Mouse (Mus musculus) midbrain, embryonic 12.5 days (tissue): Measurements from ENCODE around the gene Hfm1. TPM values are rescaled to one million over a fixed set of nuclear protein-coding genes. Genes with fewer than 3 reads are reported as not detected.
A peak's percentile ranks its signal among the peaks of the same experiment; 100 is the strongest.

ENCODE experiments used
- ATAC-seq: fragments of 200-750 bp; cut with Nextera tagmentation; 2 replicates; pipeline ENCODE4 v1.8.0; 2017; ENCODE audit warnings: low read depth, moderate TSS enrichment, moderate library complexity; ENCODE audit not compliant: low FRiP score
- H3K27ac ChIP-seq: fragments of 300-500 bp; sonication (generic); replicated peaks from 2 replicates; pipeline ENCODE4 v1.5.1; 2016; ENCODE audit warnings: mild to moderate bottlenecking
- H3K27me3 ChIP-seq: fragments of 300-500 bp; sonication (generic); 2 replicates; pipeline ENCODE4 v1.6.1; 2016; ENCODE audit warnings: mild to moderate bottlenecking
- H3K36me3 ChIP-seq: fragments of 300-500 bp; sonication (generic); 2 replicates; pipeline ENCODE4 v1.6.1; 2016
- H3K4me1 ChIP-seq: fragments of 300-500 bp; sonication (generic); 2 replicates; pipeline ENCODE4 v1.6.1; 2016
- H3K4me2 ChIP-seq: fragments of 300-500 bp; sonication (generic); replicated peaks from 2 replicates; pipeline ENCODE4 v1.6.1; 2016; ENCODE audit warnings: mild to moderate bottlenecking, moderate library complexity
- H3K4me3 ChIP-seq: fragments of 300-500 bp; sonication (generic); 2 replicates; pipeline ENCODE4 v1.5.1; 2016; ENCODE audit warnings: mild to moderate bottlenecking
- H3K9ac ChIP-seq: fragments of 300-500 bp; sonication (generic); replicated peaks from 2 replicates; pipeline ENCODE4 v1.6.1; 2016; ENCODE audit warnings: mild to moderate bottlenecking, moderate library complexity
- H3K9me3 ChIP-seq: fragments of 300-500 bp; sonication (generic); 2 replicates; pipeline ENCODE4 v1.6.1; 2016; ENCODE audit warnings: mild to moderate bottlenecking
- WGBS: fragments of 180-500 bp; shearing (Covaris S2); methylation state at CpG from one replicate; pipeline ENCODE4 v1.1.7; 2016; 5-methylcytosine and 5-hydroxymethylcytosine counted together
- polyA plus RNA-seq: library from polyadenylated mRNA; unstranded; fragments of >200 nt; fragmentation: Nextera tagmentation; extraction: Ambion mirVana; gene quantifications from 2 replicates; pipeline ENCODE4 v1.2.1, GENCODE M21; 2016

Hfm1 gene
- polyA plus RNA-seq, 1 experiment from 2014 or later: 8.0 TPM

DNA sequence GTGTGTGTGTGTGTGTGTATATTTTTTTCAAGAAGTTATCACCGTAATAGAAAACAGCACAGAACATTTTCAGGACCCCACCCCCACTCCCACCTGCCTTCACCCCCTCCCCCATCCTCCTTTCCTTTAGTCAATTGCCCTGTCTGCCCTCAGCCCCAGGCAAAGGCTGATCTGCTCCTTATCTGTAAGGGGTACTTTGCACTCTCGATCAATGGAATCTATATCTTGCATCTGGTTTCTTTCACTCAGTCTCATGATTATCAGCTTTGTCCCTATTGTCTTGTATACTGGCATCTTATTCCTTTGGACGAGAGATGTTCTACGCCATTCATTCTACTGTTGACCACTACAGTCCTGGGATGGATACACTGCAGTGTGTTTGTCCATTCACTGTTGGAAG, 1.9 kb upstream of the Hfm1 start:
- Histone ChIP-seq H3K27ac (no peak overlapping the region), H3K4me1 (no peaks in the 10 kb centered on the region), H3K36me3 (no peaks in the 10 kb centered on the region), H3K4me3 (no peak overlapping the region), H3K4me2 (no peak overlapping the region), H3K9ac (no peak overlapping the region), H3K9me3 (no peaks in the 10 kb centered on the region), H3K27me3 (no peaks in the 10 kb centered on the region)
- 74% methylated on average over 4 of the region's 4 CpGs for WGBS
- ATAC-seq: no peak

DNA sequence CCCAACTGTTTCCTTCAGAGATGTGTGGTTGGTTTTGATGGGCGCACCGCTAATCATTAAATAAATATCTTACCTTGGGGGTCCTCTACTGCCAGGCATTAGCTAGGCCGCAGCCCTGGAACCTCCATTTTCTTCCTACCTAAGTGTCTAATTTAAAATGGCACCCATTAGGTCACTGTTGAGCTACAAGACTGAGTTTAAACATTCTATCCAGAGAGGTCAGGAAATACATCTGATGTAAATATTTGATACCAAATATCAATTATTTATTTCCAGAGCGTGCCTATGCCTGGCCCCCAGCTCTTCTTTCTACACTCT, 207 bp upstream of the Hfm1 start:
- WGBS: 26% methylated on average over 4 of the region's 4 CpGs
- Histone ChIP-seq H3K9ac (peak overlapping the region; percentile 83), H3K9me3 (no peaks in the 10 kb centered on the region), H3K4me1 (no peaks in the 10 kb centered on the region), H3K4me3 (peak overlapping the region; percentile 68), H3K27me3 (no peaks in the 10 kb centered on the region), H3K36me3 (no peaks in the 10 kb centered on the region), H3K4me2 (peak overlapping the region; percentile 60), H3K27ac (peak overlapping the region; percentile 85)
- no peak for ATAC-seq

DNA sequence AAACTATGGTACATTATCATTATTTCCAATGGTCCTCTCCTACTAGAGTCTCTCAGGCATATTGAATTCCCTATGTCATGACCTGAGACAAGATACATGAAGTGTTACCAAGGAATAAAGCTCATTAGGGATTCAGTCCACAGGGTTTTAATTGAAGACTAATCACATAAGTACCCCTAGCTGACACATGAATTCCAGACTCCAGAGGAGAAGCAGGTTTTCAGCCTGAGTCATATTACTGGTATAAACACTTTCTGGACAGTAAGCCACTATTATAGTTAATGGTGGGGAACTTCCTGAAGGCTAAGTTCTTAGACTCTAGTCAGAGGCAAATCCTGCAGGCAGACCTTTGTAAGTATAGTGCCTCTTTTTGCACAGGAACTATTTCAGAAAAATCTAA, 6.8 kb downstream of the Hfm1 start:
- no peak overlapping the region for H3K4me3 ChIP-seq
- no peak overlapping the region for H3K4me2 ChIP-seq
- H3K27ac ChIP-seq: no peak overlapping the region
- H3K36me3 ChIP-seq: no peaks in the 10 kb centered on the region
- H3K27me3 ChIP-seq: no peaks in the 10 kb centered on the region
- no peak overlapping the region for H3K9ac ChIP-seq
- no peaks in the 10 kb centered on the region for H3K4me1 ChIP-seq
- H3K9me3 ChIP-seq: no peaks in the 10 kb centered on the region
- no peak for ATAC-seq

DNA sequence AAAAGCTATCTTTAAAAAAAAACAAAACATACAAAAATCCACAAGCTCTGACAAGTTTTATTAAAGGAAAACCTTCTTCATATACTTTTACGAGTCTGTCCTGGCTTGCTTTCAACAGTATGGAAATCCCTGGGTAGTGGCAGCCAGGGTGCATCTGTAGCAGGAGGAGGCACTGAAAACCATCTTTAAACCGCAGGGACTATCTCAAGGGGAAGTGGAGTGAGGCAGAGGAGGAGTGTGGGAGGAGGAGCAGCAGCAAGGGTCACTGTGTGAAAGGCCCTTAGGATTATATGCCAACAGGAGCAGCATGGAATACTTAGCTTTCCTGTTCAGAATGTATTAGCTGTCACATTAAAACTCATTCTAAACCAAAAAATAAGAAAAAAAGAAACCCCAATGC, 29.2 kb downstream of the Hfm1 start:
- H3K4me2 ChIP-seq: no peak overlapping the region
- no peaks in the 10 kb centered on the region for H3K36me3 ChIP-seq
- no peaks in the 10 kb centered on the region for H3K27me3 ChIP-seq
- no peaks in the 10 kb centered on the region for H3K4me1 ChIP-seq
- 81% methylated on average over 2 of the region's 2 CpGs for WGBS
- ATAC-seq: no peak
- H3K4me3 ChIP-seq: no peak overlapping the region
- no peak overlapping the region for H3K27ac ChIP-seq
- no peaks in the 10 kb centered on the region for H3K9me3 ChIP-seq
- H3K9ac ChIP-seq: no peak overlapping the region

DNA sequence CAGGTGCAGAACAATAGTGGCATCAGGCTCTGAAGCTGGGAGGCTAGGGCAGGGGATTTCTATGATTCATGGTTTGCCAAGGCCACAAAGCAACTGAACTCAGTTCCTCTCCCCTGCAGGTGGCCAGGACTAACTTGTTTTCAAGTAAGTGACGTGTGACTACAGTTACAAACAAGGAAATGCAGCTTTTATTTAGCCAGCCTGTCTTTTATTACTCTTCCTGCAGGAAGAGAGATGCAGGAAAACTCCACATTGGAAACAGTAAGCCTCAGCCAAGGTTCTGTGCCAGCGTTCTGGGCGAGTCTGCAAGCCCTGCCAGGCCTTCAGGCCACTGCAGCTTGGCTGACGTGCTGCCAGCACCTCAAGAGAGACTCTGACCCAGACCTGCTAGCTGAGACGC, 34.3 kb downstream of the Hfm1 start:
- no peak for ATAC-seq

DNA sequence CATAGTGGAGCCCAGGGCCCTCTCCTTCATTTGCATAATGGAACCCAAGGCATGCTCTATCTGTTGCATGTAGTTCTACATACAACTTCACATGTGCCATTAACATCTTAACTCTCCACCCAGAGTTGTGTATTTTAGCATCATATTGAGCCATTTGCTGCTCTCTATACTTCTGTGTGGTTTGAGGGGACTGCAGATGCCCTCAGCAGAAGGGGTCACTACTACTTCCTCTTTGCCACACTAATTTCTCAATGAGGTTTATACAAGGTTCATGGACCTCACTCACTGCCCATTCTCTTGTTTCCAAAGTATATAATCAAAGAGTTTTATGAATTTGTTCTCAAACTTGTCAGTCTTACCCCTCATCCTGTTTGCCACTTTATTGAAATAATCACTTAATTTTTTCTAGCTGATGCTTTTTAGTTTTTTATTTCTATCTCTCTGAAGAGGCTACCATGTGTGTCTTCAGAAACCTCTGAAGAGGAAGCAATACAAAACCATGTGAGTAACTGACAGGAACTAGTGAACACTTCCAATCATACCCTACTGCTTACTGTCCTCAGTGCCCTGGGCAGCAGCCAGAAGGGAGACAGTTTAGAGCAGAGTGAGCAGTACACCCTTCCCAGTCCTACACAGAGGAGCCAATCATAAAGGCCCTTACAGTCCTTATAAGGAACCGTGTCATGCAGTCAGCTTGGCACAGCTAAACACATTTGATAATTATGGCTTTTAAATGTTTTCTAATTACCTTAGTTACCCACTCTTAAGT, 38.6 kb downstream of the Hfm1 start:
- 75% methylated on average over 1 of the region's 1 CpGs for WGBS
- no peak overlapping the region for H3K9ac ChIP-seq
- H3K27me3 ChIP-seq: no peaks in the 10 kb centered on the region
- no peak overlapping the region for H3K4me3 ChIP-seq
- H3K27ac ChIP-seq: no peak overlapping the region
- no peaks in the 10 kb centered on the region for H3K36me3 ChIP-seq
- no peak overlapping the region for H3K4me2 ChIP-seq
- ATAC-seq: no peak
- H3K4me1 ChIP-seq: no peaks in the 10 kb centered on the region
- no peaks in the 10 kb centered on the region for H3K9me3 ChIP-seq

More for the DNA sequence above, 34.3 kb downstream of the Hfm1 start:
- Histone ChIP-seq H3K9me3 (no peaks in the 10 kb centered on the region), H3K27me3 (no peaks in the 10 kb centered on the region), H3K27ac (no peak overlapping the region), H3K36me3 (no peaks in the 10 kb centered on the region), H3K4me1 (no peaks in the 10 kb centered on the region), H3K4me3 (no peak overlapping the region), H3K9ac (no peak overlapping the region), H3K4me2 (no peak overlapping the region)
- WGBS: 33% methylated on average over 5 of the region's 5 CpGs

DNA sequence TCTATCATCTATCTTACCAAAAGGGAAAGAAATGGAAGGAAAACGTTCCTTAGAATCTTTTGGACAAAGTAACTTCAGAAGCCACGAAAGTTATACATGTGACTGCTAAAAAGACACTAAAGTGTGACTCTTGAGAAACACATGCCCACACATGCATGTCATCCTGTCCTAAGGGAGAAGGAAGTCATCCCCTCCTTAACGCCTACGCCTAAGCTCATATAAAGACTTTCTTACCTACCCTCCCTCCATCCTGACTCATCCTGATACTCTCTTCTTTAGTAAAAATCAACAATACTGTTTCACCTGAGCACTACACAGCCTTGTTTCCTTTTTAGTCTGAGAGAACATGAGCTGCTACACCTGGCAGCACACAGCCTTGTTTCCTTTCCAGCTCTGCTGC, 40.6 kb downstream of the Hfm1 start:
- Histone ChIP-seq H3K36me3 (no peaks in the 10 kb centered on the region), H3K9me3 (no peaks in the 10 kb centered on the region), H3K9ac (no peak overlapping the region), H3K4me2 (no peak overlapping the region), H3K4me1 (no peaks in the 10 kb centered on the region), H3K27ac (no peak overlapping the region), H3K27me3 (no peaks in the 10 kb centered on the region), H3K4me3 (no peak overlapping the region)
- 91% methylated on average over 4 of the region's 4 CpGs for WGBS
- ATAC-seq: no peak

DNA sequence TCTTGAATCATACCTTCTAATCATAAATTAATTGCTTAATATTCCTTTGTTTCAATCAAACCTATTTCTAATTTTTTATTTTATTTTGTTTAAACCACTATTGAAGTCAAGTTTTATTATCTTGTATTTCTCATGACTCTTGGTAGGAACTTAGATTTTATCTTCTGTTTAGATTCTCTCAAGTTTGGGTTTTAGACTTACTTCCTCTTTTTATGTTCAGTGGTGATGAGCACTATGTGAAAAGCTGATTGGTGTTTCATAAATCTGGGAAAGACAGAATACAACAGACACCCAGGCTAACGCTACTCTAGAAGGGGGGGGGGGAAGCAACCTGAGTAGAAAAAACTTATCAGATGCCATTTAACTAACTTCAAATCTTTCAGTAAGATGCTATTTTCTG, 49.7 kb downstream of the Hfm1 start:
- WGBS: 85% methylated on average over 1 of the region's 1 CpGs
- Histone ChIP-seq H3K27me3 (no peaks in the 10 kb centered on the region), H3K27ac (no peak overlapping the region), H3K36me3 (no peaks in the 10 kb centered on the region), H3K4me3 (no peak overlapping the region), H3K4me1 (no peaks in the 10 kb centered on the region), H3K9me3 (no peaks in the 10 kb centered on the region), H3K9ac (no peak overlapping the region), H3K4me2 (no peak overlapping the region)
- no peak for ATAC-seq

DNA sequence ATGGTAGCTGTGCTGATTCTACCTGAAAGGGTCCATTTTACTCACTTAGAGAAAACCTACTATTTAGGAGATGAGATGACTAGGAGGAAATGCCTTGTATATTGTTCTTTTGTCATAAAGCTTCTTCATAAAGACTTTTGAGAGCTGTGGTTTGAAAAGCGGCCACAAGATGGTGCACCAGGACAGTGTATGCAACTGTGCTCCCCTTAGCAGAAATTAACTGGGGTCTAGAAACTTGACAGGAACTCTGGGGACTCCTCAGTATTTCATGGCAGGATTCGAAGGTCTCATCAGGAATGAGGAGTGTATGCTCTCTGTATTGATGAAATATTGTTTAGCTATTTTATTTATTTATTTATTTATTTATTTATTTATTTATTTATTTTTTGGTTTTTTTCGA, 65.7 kb downstream of the Hfm1 start:
- H3K27ac ChIP-seq: no peak overlapping the region
- no peaks in the 10 kb centered on the region for H3K27me3 ChIP-seq
- H3K4me1 ChIP-seq: no peaks in the 10 kb centered on the region
- ATAC-seq: no peak
- no peaks in the 10 kb centered on the region for H3K9me3 ChIP-seq
- WGBS: 47% methylated on average over 3 of the region's 3 CpGs
- no peak overlapping the region for H3K9ac ChIP-seq
- H3K36me3 ChIP-seq: no peaks in the 10 kb centered on the region
- no peak overlapping the region for H3K4me3 ChIP-seq
- no peak overlapping the region for H3K4me2 ChIP-seq

DNA sequence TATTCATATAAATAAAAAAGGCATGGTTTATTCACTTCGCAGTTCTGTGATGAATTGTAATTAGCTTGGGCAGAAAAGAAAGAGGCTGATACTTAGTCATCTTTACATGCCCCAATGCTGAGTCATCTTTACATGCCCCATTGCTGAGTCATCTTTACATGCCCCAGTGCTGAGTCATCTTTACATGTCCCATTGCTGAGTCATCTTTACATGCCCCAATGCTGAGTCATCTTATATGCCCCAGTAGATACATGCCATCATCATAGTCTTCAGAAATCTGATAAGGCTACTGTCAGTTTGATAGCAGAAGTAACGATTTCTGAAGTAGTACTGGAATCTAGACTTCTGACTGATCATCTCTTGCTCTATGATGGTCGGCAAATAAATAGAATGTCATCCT, 72.8 kb downstream of the Hfm1 start:
- no peaks in the 10 kb centered on the region for H3K36me3 ChIP-seq
- ATAC-seq: no peak
- no peak overlapping the region for H3K4me3 ChIP-seq
- no peak overlapping the region for H3K4me2 ChIP-seq
- 90% methylated on average over 3 of the region's 3 CpGs for WGBS
- H3K4me1 ChIP-seq: no peaks in the 10 kb centered on the region
- no peaks in the 10 kb centered on the region for H3K9me3 ChIP-seq
- no peak overlapping the region for H3K27ac ChIP-seq
- H3K9ac ChIP-seq: no peak overlapping the region
- no peaks in the 10 kb centered on the region for H3K27me3 ChIP-seq

DNA sequence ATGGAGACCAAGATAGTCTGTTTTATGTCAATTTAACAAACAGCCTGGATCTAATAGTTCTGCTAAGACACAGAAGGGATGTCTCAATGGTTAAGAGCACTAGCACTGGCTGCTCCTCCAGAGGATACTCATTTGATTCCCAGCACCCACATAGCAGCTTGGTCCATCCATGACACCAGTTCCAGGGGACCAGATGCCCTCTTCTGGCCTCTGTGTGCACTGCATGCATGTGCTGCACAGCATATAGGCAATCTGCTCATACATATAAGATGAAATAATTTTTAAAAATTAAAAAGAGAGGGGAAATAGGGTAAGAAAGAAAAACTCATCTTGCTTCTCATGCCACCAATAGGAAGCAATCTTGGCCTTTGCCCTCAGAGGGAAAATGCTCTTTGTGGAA, 79.1 kb downstream of the Hfm1 start:
- no peaks in the 10 kb centered on the region for H3K27me3 ChIP-seq
- ATAC-seq: no peak
- no peak overlapping the region for H3K27ac ChIP-seq
- no peaks in the 10 kb centered on the region for H3K4me1 ChIP-seq
- H3K36me3 ChIP-seq: 0 out of 2 replicates have a peak, but pooled peaks cover 3% of the 10 kb centered on the region
- no peak overlapping the region for H3K4me2 ChIP-seq
- peaks cover 3% of the 10 kb centered on the region; the same call in 1 of the 2 replicates for H3K9me3 ChIP-seq
- H3K4me3 ChIP-seq: no peak overlapping the region
- no peak overlapping the region for H3K9ac ChIP-seq

DNA sequence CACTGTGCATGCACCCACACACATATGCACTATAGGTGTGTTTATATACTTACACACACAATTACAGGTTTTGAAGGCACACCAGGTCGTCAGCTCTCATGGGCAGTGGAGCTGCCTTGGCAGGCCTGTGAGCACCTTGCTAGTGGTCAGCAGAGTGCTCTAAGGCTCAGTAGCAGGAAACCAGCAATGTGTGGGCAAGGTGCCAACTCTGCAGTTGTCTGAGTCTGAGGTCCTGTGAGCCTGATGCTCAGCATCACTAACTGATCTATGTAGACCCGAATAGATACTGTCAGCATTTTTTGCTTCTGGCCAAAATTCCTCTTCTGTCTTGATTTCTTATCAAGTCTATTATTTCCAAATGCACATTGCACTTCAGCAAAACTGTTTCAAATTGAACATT, 82.2 kb downstream of the Hfm1 start:
- Histone ChIP-seq H3K4me1 (no peaks in the 10 kb centered on the region), H3K27me3 (no peaks in the 10 kb centered on the region), H3K4me2 (no peak overlapping the region), H3K36me3 (0 out of 2 replicates have a peak, but pooled peaks cover 3% of the 10 kb centered on the region), H3K27ac (no peak overlapping the region), H3K9me3 (peaks cover 3% of the 10 kb centered on the region; the same call in 1 of the 2 replicates), H3K9ac (no peak overlapping the region), H3K4me3 (no peak overlapping the region)
- ATAC-seq: no peak
- WGBS: 84% methylated on average over 2 of the region's 2 CpGs

DNA sequence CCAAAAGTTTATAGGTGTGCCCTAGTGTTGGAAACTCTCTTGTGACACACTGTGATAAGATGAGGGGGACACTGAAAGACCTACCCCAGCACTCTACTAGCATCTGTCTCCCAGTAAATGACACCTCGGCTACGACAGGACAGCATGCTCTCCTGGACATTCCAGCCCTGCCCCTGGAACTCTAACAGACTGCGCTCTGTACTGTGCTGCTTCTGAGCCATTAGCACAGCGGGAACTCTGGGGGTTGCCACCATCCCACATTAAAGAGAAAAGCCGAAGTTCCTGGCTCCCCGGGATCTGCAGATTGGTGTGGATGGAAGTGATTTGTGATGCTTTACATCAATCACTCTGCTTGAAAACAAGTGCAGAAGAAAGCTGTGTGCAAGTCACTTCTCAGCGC, 93.1 kb downstream of the Hfm1 start:
- Histone ChIP-seq H3K36me3 (no peaks in the 10 kb centered on the region), H3K9me3 (no peaks in the 10 kb centered on the region), H3K27ac (no peak overlapping the region), H3K4me2 (no peak overlapping the region), H3K27me3 (no peaks in the 10 kb centered on the region), H3K4me3 (no peak overlapping the region), H3K4me1 (0 out of 2 replicates have a peak, but pooled peaks cover 3% of the 10 kb centered on the region), H3K9ac (no peak overlapping the region)
- 35% methylated on average over 7 of the region's 7 CpGs for WGBS
- ATAC-seq: no peak
